Mouse (Mus musculus) erythroblast, embryonic 14.5 days (primary cell): ENCODE data around the gene Bend5.

Experiments used
- GATA1 ChIP-seq: IDR thresholded peaks from 2 replicates; pipeline ENCODE4 v1.6.1; 2012; ENCODE audit warnings: low read length, inconsistent platforms, mixed read lengths
- TAL1 ChIP-seq: IDR thresholded peaks from 3 replicates; pipeline ENCODE4 v1.6.1; 2012; ENCODE audit warnings: low read length, inconsistent platforms, mixed read lengths

DNA sequence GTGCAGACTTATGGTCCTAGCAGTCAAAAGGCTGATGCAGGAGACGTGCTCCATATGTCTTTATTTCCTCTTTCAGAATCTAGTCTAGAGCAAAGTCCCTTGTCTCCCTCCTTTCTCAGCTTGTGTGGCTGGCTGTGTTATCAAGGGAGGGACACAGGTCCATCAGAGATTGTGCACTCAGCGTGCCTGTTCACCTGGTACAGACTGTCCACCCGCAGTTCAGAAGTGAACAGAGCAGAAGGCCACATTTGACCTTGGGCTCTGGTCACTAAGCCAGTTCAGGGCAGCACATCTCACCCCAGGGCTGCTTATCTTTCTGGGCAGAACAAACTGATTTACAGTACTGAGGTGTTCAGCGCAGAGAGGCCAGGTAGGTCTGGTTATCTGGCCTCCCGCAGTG lies 37.4 kb downstream of the Bend5 start:
- TF ChIP-seq GATA1 (no peak), TAL1 (no peak)
